Mouse (Mus musculus) inflammation-experienced regulatory T-cells, adult 16 weeks (primary cell): ENCODE results near the gene Ngef. TPM values are rescaled to one million over a fixed set of nuclear protein-coding genes. Genes with fewer than 3 reads are reported as not detected.

Experiments
- polyA plus RNA-seq: library from polyadenylated mRNA; unstranded; fragments of 100-300 nt; shearing (Covaris generic); gene quantifications from one replicate; pipeline ENCODE4 v1.2.1, GENCODE M21; 2017

Gene Ngef
- polyA plus RNA-seq: not detected

DNA sequence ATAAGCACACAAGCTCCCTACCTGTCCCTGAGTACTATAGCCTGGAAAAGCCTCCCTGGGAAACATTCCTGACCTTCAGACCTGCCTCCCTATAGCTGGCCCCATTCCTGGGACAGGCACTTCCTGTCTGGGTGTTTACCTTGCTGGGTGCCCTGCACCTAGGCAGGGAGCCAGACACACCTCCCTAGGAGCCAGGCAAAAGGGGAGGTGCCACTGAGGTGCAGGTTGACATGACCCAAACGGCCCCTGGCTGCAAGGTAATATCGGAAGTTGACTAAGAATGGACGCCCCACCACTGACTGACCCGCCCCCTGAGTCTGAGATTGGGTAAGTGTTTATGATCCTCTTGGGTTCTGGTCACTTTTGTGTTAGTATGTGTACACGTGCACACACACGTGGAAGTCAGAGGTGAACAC is at the start of gene Ngef:
Ngef (minus strand) TSS at position 71 of the 416 bp plus-strand sequence.

DNA sequence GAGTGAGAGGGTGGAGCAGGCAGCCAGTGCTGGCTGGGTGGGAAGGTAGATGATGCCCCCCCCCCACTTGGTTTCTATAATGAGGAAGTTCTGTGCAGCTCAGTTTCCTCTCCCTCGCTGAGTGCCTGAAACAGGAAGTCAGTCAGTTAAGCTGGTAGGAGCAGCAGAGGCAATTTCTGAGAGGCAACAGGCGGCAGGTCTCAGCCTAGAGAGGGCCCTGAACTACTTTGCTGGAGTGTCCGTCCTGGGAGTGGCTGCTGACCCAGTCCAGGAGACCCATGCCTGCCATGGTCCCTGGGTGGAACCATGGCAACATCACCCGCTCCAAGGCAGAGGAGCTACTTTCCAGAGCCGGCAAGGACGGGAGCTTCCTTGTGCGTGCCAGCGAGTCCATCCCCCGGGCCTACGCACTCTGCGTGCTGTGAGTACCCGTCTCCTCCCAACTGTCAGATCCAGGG is 46.6 kb upstream of the Ngef start, which contains the start of gene Inpp5d:
Inpp5d (plus strand) TSS at position 102 of the 458 bp plus-strand sequence.

DNA sequence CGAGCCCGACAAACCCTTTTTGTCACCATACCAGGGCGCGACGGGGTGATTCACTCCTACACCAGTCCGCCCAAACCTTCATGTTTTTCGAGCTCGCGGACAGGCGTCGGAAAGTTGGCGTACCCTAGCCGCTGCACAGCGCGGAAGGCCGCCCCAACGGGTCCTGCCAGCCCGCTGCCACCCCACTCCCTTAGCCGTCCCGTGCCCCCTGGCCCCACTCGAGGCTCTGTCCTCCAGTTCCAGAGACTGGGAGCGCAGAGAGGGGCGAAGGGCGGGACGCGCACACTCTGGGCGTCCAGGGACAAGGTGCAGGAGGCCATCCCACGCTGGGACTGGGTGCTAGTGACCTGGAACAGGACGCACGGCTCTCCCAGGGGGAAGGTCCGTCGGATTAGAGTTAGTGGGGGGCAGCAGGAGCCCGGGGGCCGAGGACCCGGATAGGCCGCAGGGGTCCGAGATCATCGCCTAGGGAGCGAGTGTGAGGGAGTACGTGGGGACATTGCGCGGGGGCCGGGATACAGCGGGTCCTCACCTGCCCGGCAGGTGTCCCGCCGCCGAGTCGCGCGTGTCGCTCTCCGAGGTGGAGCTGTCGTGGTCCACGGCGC is 64.0 kb downstream of the Ngef start, which contains the start of gene Neu2:
Neu2 (plus strand) TSS at position 329 of the 605 bp plus-strand sequence.

DNA sequence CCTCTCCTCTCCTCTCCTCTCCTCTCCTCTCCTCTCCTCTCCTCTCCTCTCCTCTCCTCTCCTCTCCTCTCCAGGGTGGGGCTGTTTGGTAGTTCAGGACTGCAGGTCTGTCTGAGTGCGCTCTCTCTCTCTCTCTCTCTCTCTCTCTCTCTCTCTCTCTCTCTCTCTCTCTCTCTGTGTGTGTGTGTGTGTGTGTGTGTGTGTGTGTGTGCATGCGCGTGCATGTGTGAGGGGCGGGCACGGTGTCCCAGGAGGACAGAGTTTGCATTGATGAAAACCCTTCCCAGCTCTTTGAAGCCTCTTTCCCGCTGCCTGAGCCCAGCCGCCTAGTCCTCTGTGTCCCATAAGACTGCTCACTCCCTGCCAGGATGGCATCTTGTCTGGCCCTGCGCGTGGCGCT is 103.7 kb downstream of the Ngef start, which contains the start of gene Snorc:
Snorc (plus strand) TSS at position 301 of the 400 bp plus-strand sequence.

Other genes with a start within 250 kb of the Ngef start
- 78.8 TPM for gene Gigyf2, start 246.9 kb downstream of the Ngef start, polyA plus RNA-seq
- 0.67 TPM for gene Kcnj13, start 179.1 kb downstream of the Ngef start, polyA plus RNA-seq
- not detected for gene Snorc, start 103.6 kb downstream of the Ngef start, polyA plus RNA-seq
- not detected for gene Neu2, start 64.0 kb downstream of the Ngef start, polyA plus RNA-seq
- 255 TPM for gene Inpp5d, start 46.4 kb upstream of the Ngef start, polyA plus RNA-seq
- 39.6 TPM for gene Atg16l1, start 182.0 kb upstream of the Ngef start, polyA plus RNA-seq
- 4.3 TPM for gene Sag, start 229.8 kb upstream of the Ngef start, polyA plus RNA-seq